Mouse (Mus musculus) cerebellum, adult 11-12 months (tissue): ENCODE data around the gene Atxn1.

ENCODE experiments used
- DNase-seq: peaks from one replicate; pipeline ENCODE4 v3.0.0; 2022

The Atxn1 gene

DNA sequence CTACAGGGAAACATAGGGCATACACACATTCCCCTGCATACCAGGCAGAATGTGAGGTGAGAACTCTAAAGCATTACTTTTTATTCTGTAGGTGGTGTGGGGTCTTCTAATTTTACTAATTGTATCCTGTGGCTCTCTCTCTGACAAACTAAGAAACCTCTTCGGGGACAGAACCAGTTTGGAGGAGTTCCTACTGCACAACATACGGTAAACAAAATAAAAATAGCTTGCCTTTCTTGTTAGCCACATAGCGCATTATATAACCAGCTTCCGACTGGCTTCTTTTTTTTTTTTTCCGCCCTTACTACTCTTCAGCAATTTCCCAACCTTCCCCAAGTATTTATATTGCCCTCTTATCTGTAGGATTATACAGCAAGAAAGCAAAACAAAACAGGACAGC lies 2.0 kb downstream of the Atxn1 start:
- no peak for DNase-seq

DNA sequence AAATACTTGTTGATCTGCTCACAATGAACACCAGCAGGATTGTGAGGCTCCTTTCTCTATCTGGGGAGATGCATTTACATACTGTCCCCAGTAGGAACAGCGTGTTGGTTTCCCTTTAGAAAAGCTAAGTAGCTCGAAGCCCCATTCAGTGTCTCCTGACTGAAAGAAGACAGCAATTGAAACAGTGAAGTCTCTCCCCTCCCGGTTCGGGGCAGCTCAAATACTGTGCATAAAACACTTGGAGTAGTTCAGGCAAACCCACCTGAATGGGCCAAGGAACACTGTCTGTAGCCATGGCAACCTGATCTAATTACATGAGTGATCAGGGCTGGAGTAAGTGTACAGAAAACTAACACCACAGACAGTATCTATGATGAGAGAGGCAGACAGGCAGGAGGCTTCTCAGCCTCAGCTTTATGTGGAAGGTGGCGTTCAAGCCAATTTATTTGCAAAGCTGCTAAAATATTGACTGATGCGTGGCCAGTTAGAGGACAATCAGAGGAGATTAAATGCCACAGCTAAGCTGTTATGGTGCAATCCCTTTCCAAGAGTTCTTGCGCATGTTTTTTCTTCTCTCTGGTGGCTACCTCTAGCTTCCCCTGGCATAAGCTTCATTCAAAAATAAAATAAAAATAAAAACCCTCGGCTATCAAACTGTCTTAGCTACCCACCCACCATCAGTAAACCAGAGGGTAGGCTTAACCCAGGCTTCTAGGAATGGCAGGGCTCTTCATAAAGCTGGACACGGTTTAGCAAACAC lies 2.8 kb downstream of the Atxn1 start:
- DNase-seq = no peak

- DNase-seq = no peak
These were observed 4.4 kb downstream of the Atxn1 start for GRCm38 (mm10) chr13:45960311-45960965.

GRCm38 (mm10) chr13:45958306-45958705 lies 6.5 kb downstream of the Atxn1 start:
- DNase-seq = no peak

GRCm38 (mm10) chr13:45957629-45958028 lies 7.2 kb downstream of the Atxn1 start:
- no peak for DNase-seq

- DNase-seq = no peak
These were observed 8.5 kb downstream of the Atxn1 start for GRCm38 (mm10) chr13:45956287-45956686.

DNA sequence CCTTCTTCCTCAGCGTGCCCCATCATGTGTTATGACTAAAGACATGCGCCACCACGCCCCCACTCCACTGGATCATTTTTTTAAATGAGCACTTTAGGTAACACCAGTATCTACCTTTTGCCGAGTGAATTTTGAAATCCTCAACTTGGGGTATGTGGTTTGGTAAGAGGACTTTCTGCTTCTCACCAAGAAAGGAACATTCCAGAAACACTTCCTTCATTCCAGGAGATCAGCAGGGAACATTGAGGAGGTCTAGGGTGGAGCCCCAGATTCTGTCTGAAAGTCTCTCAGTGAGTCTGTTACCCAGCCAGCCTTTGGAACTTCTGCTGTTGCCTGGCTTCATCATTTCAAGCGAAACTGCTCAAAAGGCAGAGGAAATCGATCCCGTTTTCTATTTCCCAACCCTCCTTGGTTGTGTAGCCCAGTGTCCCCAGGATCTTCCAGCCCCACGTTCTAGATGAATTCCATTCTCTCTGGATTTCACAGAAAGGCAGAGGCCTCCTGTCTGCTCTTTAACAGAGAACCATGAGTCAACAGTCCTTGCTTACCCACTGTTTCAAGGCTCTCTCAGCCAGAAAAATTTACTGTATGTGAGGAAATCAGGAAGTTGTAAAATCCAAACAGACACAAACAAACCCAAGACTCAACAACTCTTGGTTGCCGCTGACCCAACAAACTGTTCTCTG lies 9.3 kb downstream of the Atxn1 start:
- no peak for DNase-seq

DNA sequence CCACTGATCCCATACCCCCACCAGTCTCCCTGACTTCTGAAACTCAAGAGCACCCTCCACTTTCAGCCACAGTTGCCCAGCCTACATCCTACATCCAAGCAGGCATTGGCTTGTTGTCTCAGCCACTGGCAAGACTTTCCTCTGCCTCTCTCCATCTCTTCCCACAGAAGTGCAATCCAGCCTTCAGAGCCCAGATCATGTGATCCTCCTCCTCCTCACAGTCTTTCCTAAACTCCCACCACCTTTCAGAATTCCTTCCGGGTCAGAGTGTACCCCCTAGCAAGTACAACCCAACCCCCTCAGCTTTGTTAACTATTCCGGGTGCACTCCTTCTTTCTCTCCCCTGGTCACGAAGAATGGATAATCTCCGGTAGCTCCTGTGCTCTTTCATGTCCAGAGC lies 11.7 kb downstream of the Atxn1 start:
- DNase-seq = no peak

DNA sequence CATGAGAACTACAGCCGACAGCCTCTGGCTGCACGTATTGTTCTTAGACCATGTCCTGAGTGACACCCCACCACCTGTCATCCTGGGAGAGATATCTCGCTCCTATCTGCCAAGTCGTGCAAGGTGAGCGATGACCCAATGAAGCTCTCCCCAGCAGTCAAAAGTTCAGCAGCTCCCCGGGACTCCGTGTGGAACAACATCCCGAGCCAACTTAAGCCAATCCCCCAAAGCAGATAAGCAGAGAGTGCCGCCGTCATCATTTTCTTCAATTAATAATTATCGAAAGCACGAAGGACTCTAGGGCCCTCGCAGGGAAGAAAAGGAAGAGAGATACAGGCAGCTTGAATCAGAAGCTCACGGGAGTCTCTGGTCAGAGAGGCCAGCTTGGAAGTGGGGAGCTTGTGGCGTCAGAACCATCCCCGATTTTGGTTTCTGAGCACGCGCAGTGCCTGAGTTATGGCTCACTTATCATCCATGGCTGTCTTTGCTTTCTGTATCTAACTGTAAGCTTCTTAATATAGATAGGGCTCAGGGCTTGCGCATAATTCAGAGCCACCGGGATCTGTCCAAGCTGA lies 13.7 kb downstream of the Atxn1 start:
- DNase-seq = no peak

DNA sequence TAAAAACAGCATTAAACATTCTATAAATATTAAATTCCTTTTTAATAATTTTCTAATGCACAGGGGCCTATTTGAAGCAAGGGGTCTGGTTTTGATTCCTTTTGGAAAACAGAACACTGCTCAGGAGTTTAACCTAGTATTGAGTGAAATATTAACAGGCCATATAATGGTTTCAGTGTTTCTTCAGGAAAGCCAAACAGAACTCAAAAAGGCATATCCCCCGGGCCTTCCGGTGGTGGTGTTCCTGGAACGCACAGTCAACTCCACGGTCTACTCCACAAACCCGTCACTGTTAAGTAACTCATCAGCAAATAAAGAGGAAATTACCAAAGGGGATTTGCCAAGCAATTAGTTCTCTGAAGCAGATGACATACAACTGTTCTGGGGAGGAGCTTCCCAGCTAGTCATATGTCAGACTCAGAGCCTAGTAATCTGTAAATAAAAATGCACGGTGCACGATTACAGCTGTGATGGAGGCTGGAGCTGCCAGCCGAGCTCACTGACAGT lies 14.4 kb downstream of the Atxn1 start:
- DNase-seq = no peak

DNA sequence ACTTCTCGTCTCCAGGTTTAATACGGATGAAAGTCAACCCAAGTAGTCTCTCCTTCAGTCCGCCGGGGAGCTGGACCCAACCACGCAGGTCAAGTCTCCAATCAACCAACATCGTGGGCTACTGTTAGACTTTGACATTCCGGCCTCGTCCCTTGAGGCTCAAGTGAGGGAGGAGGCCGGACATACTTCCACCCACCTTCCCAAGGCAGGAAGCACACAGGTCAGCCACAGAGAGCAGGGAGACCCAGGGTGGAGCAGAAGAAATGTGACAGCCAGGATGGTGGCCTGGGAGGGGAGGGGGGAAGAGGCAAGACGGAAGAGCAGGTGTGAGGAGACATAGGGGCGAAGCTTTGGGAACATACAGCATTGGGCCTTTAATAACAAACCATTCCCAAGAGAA lies 18.7 kb downstream of the Atxn1 start:
- no peak for DNase-seq

DNA sequence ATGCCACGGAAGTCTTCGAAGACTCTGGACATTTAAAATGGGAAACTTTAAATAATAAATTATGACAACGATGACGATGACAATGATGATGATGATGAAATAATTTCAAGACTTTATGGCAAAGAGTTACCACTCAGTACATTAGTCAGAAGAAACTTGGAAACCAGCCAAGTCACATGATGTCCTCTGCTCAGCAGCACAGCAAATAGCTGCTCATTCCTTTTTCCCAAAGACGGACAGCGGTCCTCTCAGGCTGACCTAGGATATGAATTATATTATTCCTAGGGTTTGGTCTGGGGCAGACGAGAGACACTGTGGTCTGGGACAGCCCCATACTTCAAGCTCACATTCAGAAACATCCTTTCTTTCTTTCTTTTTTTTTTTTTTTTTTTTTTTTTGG lies 22.5 kb downstream of the Atxn1 start:
- DNase-seq = no peak

DNA sequence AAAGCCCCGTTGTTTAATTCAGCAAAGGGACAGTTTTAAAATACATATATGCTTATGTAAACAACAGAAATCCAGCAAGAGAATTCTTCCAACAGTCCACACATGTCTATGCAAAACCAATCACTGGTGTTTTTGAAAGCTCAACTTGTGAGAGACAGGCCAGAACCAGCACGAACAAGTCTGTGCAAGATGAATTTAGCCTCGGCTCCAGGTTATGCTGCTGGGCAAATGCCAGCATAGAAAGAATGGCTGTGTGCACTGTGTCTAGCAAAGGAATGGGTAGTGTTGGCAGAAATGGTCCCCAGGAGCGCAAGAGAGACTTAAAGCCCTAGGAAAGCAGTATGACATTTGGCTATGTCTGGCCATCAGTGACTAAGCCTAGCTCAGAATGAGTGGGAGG lies 24.1 kb downstream of the Atxn1 start:
- no peak for DNase-seq

- DNase-seq = no peak
These were observed 25.2 kb downstream of the Atxn1 start for GRCm38 (mm10) chr13:45939561-45939960.

- no peak for DNase-seq
These were observed 26.7 kb downstream of the Atxn1 start for GRCm38 (mm10) chr13:45938083-45938482.

- DNase-seq = no peak
These were observed 28.0 kb downstream of the Atxn1 start for GRCm38 (mm10) chr13:45936765-45937164.

GRCm38 (mm10) chr13:45935798-45936197 lies 29.0 kb downstream of the Atxn1 start:
- no peak for DNase-seq

DNA sequence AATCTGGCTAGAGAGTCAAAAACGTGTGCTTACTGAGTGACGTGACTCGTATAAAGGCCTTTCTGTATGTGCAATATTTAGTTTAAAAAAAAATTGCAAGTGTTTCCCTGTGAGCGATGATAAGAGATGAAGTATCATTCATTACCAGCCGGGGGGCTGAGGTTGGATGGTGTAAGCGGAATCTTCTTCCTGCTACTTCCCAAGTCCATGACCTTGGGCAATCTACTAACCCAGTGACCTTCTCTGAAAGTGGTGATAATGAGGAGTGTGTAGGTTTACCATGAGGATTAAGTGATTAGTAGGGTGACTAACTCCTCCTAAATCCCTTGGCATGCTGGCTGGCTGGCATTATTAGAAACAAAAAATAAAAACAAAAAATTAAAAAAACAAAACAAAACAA lies 30.0 kb downstream of the Atxn1 start:
- DNase-seq = no peak

DNA sequence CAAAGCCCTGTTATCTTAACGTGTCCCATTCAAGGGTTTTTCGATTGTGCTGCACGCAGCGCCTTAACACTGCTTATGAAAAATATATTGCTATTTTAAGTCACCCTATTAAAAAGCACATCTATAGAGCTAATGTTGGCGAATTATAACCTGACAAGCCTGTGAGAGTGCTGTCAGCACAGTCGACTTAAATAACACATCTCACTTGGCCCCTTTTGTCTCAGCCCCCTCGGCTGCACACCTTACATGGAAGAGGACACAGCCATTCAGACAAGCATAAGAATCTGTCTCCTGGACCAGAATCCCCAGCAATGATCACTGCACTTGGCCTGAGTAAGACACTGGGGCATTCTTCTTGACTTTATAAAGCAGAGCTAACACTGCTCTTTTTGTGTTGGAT lies 30.7 kb downstream of the Atxn1 start:
- no peak for DNase-seq

- no peak for DNase-seq
These were observed 32.3 kb downstream of the Atxn1 start for GRCm38 (mm10) chr13:45932491-45932921.

GRCm38 (mm10) chr13:45931891-45932290 lies 32.9 kb downstream of the Atxn1 start:
- DNase-seq = no peak

DNA sequence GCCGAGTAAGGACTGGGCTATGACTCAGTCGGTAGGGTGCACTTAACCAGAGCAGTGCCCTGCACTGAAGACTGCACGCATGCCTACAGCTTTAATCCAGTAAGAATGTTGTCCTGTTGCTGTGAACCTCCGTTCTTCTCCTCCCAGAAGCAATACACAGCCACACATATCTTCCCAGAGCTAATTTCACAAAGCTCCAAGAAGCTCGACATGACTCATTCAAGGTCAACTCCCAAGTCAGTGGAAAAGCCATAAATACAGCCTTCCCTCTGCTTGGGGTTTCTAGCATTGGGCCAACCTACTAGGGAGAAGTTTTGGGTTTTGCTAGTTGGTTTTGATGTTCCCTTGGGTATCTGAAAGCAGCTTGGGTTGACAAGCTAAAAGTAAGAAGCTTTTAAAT lies 33.6 kb downstream of the Atxn1 start:
- DNase-seq = no peak

DNA sequence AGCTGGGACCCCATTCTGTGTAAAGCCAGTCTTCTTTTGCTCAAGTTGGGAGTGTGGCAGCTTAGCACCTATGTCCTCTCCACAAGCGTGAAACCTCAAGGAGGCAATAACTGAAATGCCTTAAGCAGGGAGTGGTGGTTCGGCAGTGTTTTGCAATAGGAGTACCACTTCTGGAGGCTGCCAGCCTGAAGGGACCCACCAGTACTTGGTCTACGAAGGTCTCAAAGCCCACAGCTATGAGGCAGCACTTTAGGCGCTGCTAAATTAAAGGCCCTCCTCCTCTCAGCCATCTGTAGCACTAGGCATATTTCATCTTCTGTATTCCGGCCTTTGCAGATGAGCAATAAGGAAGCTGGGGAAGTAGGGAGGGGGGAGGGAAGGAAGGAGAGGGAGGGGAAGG lies 35.1 kb downstream of the Atxn1 start:
- no peak for DNase-seq

DNA sequence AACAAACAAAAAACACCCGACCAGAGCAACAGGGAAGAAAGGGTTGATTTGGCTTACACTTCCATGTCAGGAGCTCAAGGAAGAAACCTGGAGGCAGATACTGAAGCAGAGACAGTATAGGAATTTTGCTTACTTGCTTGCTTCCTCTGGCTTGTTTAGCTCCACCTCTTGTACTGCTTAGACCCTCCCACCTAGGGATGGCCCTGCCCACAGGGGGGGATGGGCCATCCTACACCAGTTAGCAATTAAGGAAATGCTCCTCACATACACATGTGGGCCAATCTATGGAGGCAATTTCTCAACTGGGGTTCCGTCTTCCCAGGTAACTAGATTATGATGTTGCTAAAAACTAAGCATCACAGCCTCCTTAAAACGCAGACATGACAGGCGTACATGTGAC lies 39.5 kb downstream of the Atxn1 start:
- no peak for DNase-seq
